Mouse (Mus musculus): ENCODE data around the gene Olfr704. TPM values are rescaled to one million over a fixed set of nuclear protein-coding genes. Genes with fewer than 3 reads are reported as not detected.
A peak's percentile ranks its signal among the peaks of the same experiment; 100 is the strongest.

Olfr704 gene
- total and polyA plus RNA-seq, 3 experiments, result not detected

- Histone ChIP-seq H3K4me2 (ENCODE audit: insufficient read depth, low read depth, poor library complexity, severe bottlenecking) (no peak within 1 kb of the TSS), H3K79me2 (replicated peaks; ENCODE audit: control insufficient read depth, extremely low read depth, insufficient read depth, poor library complexity, severe bottlenecking) (no peaks in the 10 kb centered on the region), H3K36me3 (replicated peaks in 1 of 2; ENCODE audit: control insufficient read depth in 1 of 2, insufficient read depth in 1 of 2, low read length in 1 of 2) (no peaks in the 10 kb centered on the region), H3K27ac (ENCODE audit: insufficient read depth, low read depth) (no peak within 1 kb of the TSS), H3K27me3 (replicated peaks) (no peaks in the 10 kb centered on the region), H3K9me3 (replicated peaks; ENCODE audit: low read length) (no peaks in the 10 kb centered on the region), H3K9ac (ENCODE audit: insufficient read depth, low read depth) (no peak within 1 kb of the TSS), H3K4me3 (replicated peaks in 1 of 3; ENCODE audit: low read depth in 2 of 3, low read length in 2 of 3, poor library complexity in 1 of 3) (no peak within 1 kb of the TSS), H3K4me1 (ENCODE audit: control insufficient read depth in 1 of 2, insufficient read depth in 2 of 2) (no peaks in the 10 kb centered on the region)
- dilution Hi-C loops (cut with MboI; ENCODE audit: extremely low pct_ligation_motif_present, extremely low pct_unique_long_range_greater_than_20kb, low sequenced_read_pairs), result no loop called here
- TF ChIP-seq MYC (IDR thresholded peaks at IDR 0.05; ENCODE audit: low read depth, low read length), result no peak
- TF ChIP-seq ZC3H11A (IDR thresholded peaks at IDR 0.05; ENCODE audit: low read depth, low read length), result no peak
- TF ChIP-seq HCFC1 (IDR thresholded peaks at IDR 0.05; ENCODE audit: low read depth, low read length), result no peak
- no peak for TF ChIP-seq TBP (conservative IDR thresholded peaks at IDR 0.05; ENCODE audit: low read depth, low read length)
- peak; percentile 26 for TF ChIP-seq RAD21 (IDR thresholded peaks at IDR 0.05; ENCODE audit: low read depth, low read length)
- TF ChIP-seq MEF2A (IDR thresholded peaks at IDR 0.05; ENCODE audit: borderline replicate concordance, low read depth, low read length), result no peak
- TF ChIP-seq USF1 (IDR thresholded peaks at IDR 0.05; ENCODE audit: low read depth, low read length), result no peak
- no peak for TF ChIP-seq POLR2A (IDR thresholded peaks at IDR 0.05; ENCODE audit: low read depth, low read length)
- TF ChIP-seq SMC3 (IDR thresholded peaks at IDR 0.05; ENCODE audit: low read depth, low read length), result peak; percentile 53
- peak; percentile 10 to 53; a peak in 2 of 4 replicates for TF ChIP-seq CTCF (conservative IDR thresholded peaks at IDR 0.05 in 1 of 2, IDR thresholded peaks at IDR 0.05 in 1 of 2; ENCODE audit: low read depth in 2 of 2, low read length in 2 of 2)
- TF ChIP-seq E2F4 (IDR thresholded peaks at IDR 0.05; ENCODE audit: insufficient replicate concordance, low read depth, low read length), result no peak
- in situ Hi-C loops (cut with MboI; ENCODE audit: low pct_ligation_motif_present, low pct_unique_long_range_greater_than_20kb, low sequenced_read_pairs), result no loop called here
- DNase-seq (ENCODE audit: extremely low read depth), result peak; percentile 17
Observed at GRCm38 (mm10) chr7:106907676-106908075, 44.7 kb downstream of the Olfr704 start, which contains the start of gene Olfr1532-ps1. TSS of gene Olfr1532-ps1 (plus strand) at chr7:106908001.

Other genes with a start within 250 kb of the Olfr704 start
Only the 20 nearest of the 23 such genes appear.
- not detected in 2 replicates for gene Olfr693, start 182.6 kb upstream of the Olfr704 start, total RNA-seq (2012; rRNA removed)
- not detected in 2 replicates for gene Olfr693, start 182.6 kb upstream of the Olfr704 start, total RNA-seq (2014; rRNA removed)
- not detected in 2 replicates for gene Olfr693, start 182.6 kb upstream of the Olfr704 start, polyA plus RNA-seq (2012; ENCODE audit: insufficient read length, low read depth)
- gene Olfr694, start 171.4 kb upstream of the Olfr704 start, total RNA-seq (2012; rRNA removed), result not detected in 2 replicates
- not detected in 2 replicates for gene Olfr694, start 171.4 kb upstream of the Olfr704 start, total RNA-seq (2014; rRNA removed)
- not detected in 2 replicates for gene Olfr694, start 171.4 kb upstream of the Olfr704 start, polyA plus RNA-seq (2012; ENCODE audit: insufficient read length, low read depth)
- gene Olfr695, start 146.8 kb upstream of the Olfr704 start, total RNA-seq (2012; rRNA removed), result not detected in 2 replicates
- not detected in 2 replicates for gene Olfr695, start 146.8 kb upstream of the Olfr704 start, total RNA-seq (2014; rRNA removed)
- gene Olfr695, start 146.8 kb upstream of the Olfr704 start, polyA plus RNA-seq (2012; ENCODE audit: insufficient read length, low read depth), result not detected in 2 replicates
- gene Olfr697, start 120.7 kb upstream of the Olfr704 start, total RNA-seq (2012; rRNA removed), result not detected in 2 replicates
- not detected in 2 replicates for gene Olfr697, start 120.7 kb upstream of the Olfr704 start, total RNA-seq (2014; rRNA removed)
- not detected in 2 replicates for gene Olfr697, start 120.7 kb upstream of the Olfr704 start, polyA plus RNA-seq (2012; ENCODE audit: insufficient read length, low read depth)
- gene Olfr698, start 107.8 kb upstream of the Olfr704 start, total RNA-seq (2012; rRNA removed), result not detected in 2 replicates
- gene Olfr698, start 107.8 kb upstream of the Olfr704 start, total RNA-seq (2014; rRNA removed), result not detected in 2 replicates
- not detected in 2 replicates for gene Olfr698, start 107.8 kb upstream of the Olfr704 start, polyA plus RNA-seq (2012; ENCODE audit: insufficient read length, low read depth)
- not detected in 2 replicates for gene Olfr699, start 70.0 kb upstream of the Olfr704 start, total RNA-seq (2012; rRNA removed)
- not detected in 2 replicates for gene Olfr699, start 70.0 kb upstream of the Olfr704 start, total RNA-seq (2014; rRNA removed)
- gene Olfr699, start 70.0 kb upstream of the Olfr704 start, polyA plus RNA-seq (2012; ENCODE audit: insufficient read length, low read depth), result not detected in 2 replicates
- not detected in 2 replicates for gene Olfr700, start 54.4 kb upstream of the Olfr704 start, total RNA-seq (2012; rRNA removed)
- gene Olfr700, start 54.4 kb upstream of the Olfr704 start, total RNA-seq (2014; rRNA removed), result not detected in 2 replicates
- gene Olfr700, start 54.4 kb upstream of the Olfr704 start, polyA plus RNA-seq (2012; ENCODE audit: insufficient read length, low read depth), result not detected in 2 replicates
- gene Olfr701, start 49.1 kb upstream of the Olfr704 start, total RNA-seq (2012; rRNA removed), result not detected in 2 replicates
- not detected in 2 replicates for gene Olfr701, start 49.1 kb upstream of the Olfr704 start, total RNA-seq (2014; rRNA removed)
- not detected in 2 replicates for gene Olfr701, start 49.1 kb upstream of the Olfr704 start, polyA plus RNA-seq (2012; ENCODE audit: insufficient read length, low read depth)
- gene Olfr702, start 29.3 kb upstream of the Olfr704 start, total RNA-seq (2012; rRNA removed), result not detected in 2 replicates
- not detected in 2 replicates for gene Olfr702, start 29.3 kb upstream of the Olfr704 start, total RNA-seq (2014; rRNA removed)
- not detected in 2 replicates for gene Olfr702, start 29.3 kb upstream of the Olfr704 start, polyA plus RNA-seq (2012; ENCODE audit: insufficient read length, low read depth)
- gene Olfr703, start 19.8 kb upstream of the Olfr704 start, total RNA-seq (2012; rRNA removed), result not detected in 2 replicates
- not detected in 2 replicates for gene Olfr703, start 19.8 kb upstream of the Olfr704 start, total RNA-seq (2014; rRNA removed)
- not detected in 2 replicates for gene Olfr703, start 19.8 kb upstream of the Olfr704 start, polyA plus RNA-seq (2012; ENCODE audit: insufficient read length, low read depth)
- not detected in 2 replicates for gene Olfr705, start 13.7 kb downstream of the Olfr704 start, total RNA-seq (2012; rRNA removed)
- not detected in 2 replicates for gene Olfr705, start 13.7 kb downstream of the Olfr704 start, total RNA-seq (2014; rRNA removed)
- gene Olfr705, start 13.7 kb downstream of the Olfr704 start, polyA plus RNA-seq (2012; ENCODE audit: insufficient read length, low read depth), result not detected in 2 replicates
- not detected in 2 replicates for gene Olfr706, start 25.0 kb downstream of the Olfr704 start, total RNA-seq (2012; rRNA removed)
- gene Olfr706, start 25.0 kb downstream of the Olfr704 start, total RNA-seq (2014; rRNA removed), result not detected in 2 replicates
- gene Olfr706, start 25.0 kb downstream of the Olfr704 start, polyA plus RNA-seq (2012; ENCODE audit: insufficient read length, low read depth), result not detected in 2 replicates
- not detected in 2 replicates for gene Olfr707, start 38.1 kb downstream of the Olfr704 start, total RNA-seq (2012; rRNA removed)
- gene Olfr707, start 38.1 kb downstream of the Olfr704 start, total RNA-seq (2014; rRNA removed), result not detected in 2 replicates
- gene Olfr707, start 38.1 kb downstream of the Olfr704 start, polyA plus RNA-seq (2012; ENCODE audit: insufficient read length, low read depth), result not detected in 2 replicates
- gene Olfr1532-ps1, start 44.8 kb downstream of the Olfr704 start, total RNA-seq (2012; rRNA removed), result not detected in 2 replicates
- not detected in 2 replicates for gene Olfr1532-ps1, start 44.8 kb downstream of the Olfr704 start, total RNA-seq (2014; rRNA removed)
- gene Olfr1532-ps1, start 44.8 kb downstream of the Olfr704 start, polyA plus RNA-seq (2012; ENCODE audit: insufficient read length, low read depth), result not detected in 2 replicates
- not detected in 2 replicates for gene Olfr709-ps1, start 69.0 kb downstream of the Olfr704 start, total RNA-seq (2012; rRNA removed)
- not detected in 2 replicates for gene Olfr709-ps1, start 69.0 kb downstream of the Olfr704 start, total RNA-seq (2014; rRNA removed)
- gene Olfr709-ps1, start 69.0 kb downstream of the Olfr704 start, polyA plus RNA-seq (2012; ENCODE audit: insufficient read length, low read depth), result not detected in 2 replicates
- not detected in 2 replicates for gene Olfr710, start 85.1 kb downstream of the Olfr704 start, total RNA-seq (2012; rRNA removed)
- gene Olfr710, start 85.1 kb downstream of the Olfr704 start, total RNA-seq (2014; rRNA removed), result not detected in 2 replicates
- gene Olfr710, start 85.1 kb downstream of the Olfr704 start, polyA plus RNA-seq (2012; ENCODE audit: insufficient read length, low read depth), result not detected in 2 replicates
- not detected in 2 replicates for gene Olfr6, start 100.8 kb downstream of the Olfr704 start, total RNA-seq (2012; rRNA removed)
- not detected in 2 replicates for gene Olfr6, start 100.8 kb downstream of the Olfr704 start, total RNA-seq (2014; rRNA removed)
- not detected in 2 replicates for gene Olfr6, start 100.8 kb downstream of the Olfr704 start, polyA plus RNA-seq (2012; ENCODE audit: insufficient read length, low read depth)
- not detected in 2 replicates for gene Olfr711, start 112.3 kb downstream of the Olfr704 start, total RNA-seq (2012; rRNA removed)
- not detected in 2 replicates for gene Olfr711, start 112.3 kb downstream of the Olfr704 start, total RNA-seq (2014; rRNA removed)
- gene Olfr711, start 112.3 kb downstream of the Olfr704 start, polyA plus RNA-seq (2012; ENCODE audit: insufficient read length, low read depth), result not detected in 2 replicates
- gene Olfr2, start 142.9 kb downstream of the Olfr704 start, total RNA-seq (2012; rRNA removed), result not detected in 2 replicates
- gene Olfr2, start 142.9 kb downstream of the Olfr704 start, total RNA-seq (2014; rRNA removed), result not detected in 2 replicates
- not detected in 2 replicates for gene Olfr2, start 142.9 kb downstream of the Olfr704 start, polyA plus RNA-seq (2012; ENCODE audit: insufficient read length, low read depth)
- gene Olfr713, start 168.0 kb downstream of the Olfr704 start, total RNA-seq (2012; rRNA removed), result not detected in 2 replicates
- not detected in 2 replicates for gene Olfr713, start 168.0 kb downstream of the Olfr704 start, total RNA-seq (2014; rRNA removed)
- not detected in 2 replicates for gene Olfr713, start 168.0 kb downstream of the Olfr704 start, polyA plus RNA-seq (2012; ENCODE audit: insufficient read length, low read depth)